Mouse (Mus musculus): ENCODE results near the gene Tmem150b. TPM values are rescaled to one million over a fixed set of nuclear protein-coding genes. Genes with fewer than 3 reads are reported as not detected.

Tmem150b gene
- polyA plus RNA-seq, 1 experiment from 2014 or later, result 2.2 TPM

DNA sequence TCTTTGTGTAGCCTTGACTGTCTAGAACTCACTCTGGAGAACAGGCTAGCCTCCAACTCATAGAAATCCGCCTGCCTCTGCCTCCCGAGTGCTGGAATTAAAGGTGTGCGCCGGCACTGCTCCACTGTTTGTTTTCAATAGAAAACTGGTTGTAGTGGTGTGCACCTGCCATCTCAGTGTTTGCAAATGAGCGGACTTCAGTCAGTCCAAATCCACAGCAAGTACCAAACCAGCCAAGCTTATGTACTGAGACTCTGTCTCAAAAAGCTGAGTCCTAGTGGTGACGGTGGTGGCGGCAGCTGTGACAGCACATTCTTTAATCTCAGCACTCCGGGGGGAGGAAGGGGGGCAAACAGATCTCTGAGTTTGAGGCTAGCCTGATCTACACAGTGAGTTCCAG lies 56.5 kb downstream of the Tmem150b start:
- Histone ChIP-seq H3K4me3 (ENCODE audit: low read depth, low read length) (no peak overlapping the region), H3K27me3 (ENCODE audit: control insufficient read depth, insufficient read depth, low read length) (no peaks in the 10 kb centered on the region), H3K4me1 (replicated peaks; ENCODE audit: control insufficient read depth, insufficient read depth) (no peaks in the 10 kb centered on the region), H3K36me3 (ENCODE audit: control insufficient read depth, insufficient read depth, low read length) (peaks cover 10% of the 10 kb centered on the region), H3K4me2 (replicated peaks; ENCODE audit: low read depth) (no peak overlapping the region), H3K9me3 (ENCODE audit: control insufficient read depth, low read length) (no peaks in the 10 kb centered on the region), H3K27ac (replicated peaks) (no peak overlapping the region), H3K9ac (ENCODE audit: low read length) (no peak overlapping the region)
- DNase-seq (ENCODE audit: low spot score) (no peak), ATAC-seq (ENCODE audit: low FRiP score, low TSS enrichment) (no peak)
- WGBS, result 93% methylated on average over 8 of the region's 8 CpGs
- no peak for TF ChIP-seq CTCF (IDR thresholded peaks at IDR 0.05; ENCODE audit: low read depth)
- no peak for TF ChIP-seq EP300 (optimal IDR thresholded peaks at IDR 0.05)

GRCm38 (mm10) chr7:4666871-4667270 lies 58.2 kb downstream of the Tmem150b start:
- DNase-seq (ENCODE audit: low spot score) (peak; percentile 9), ATAC-seq (ENCODE audit: low FRiP score, low TSS enrichment) (no peak)
- Histone ChIP-seq H3K36me3 (ENCODE audit: control insufficient read depth, insufficient read depth, low read length) (peaks cover 8% of the 10 kb centered on the region), H3K4me2 (replicated peaks; ENCODE audit: low read depth) (no peak overlapping the region), H3K9ac (ENCODE audit: low read length) (no peak overlapping the region), H3K4me3 (ENCODE audit: low read depth, low read length) (no peak overlapping the region), H3K27ac (replicated peaks) (no peak overlapping the region), H3K27me3 (ENCODE audit: control insufficient read depth, insufficient read depth, low read length) (no peaks in the 10 kb centered on the region), H3K4me1 (replicated peaks; ENCODE audit: control insufficient read depth, insufficient read depth) (no peaks in the 10 kb centered on the region), H3K9me3 (ENCODE audit: control insufficient read depth, low read length) (no peaks in the 10 kb centered on the region)
- 96% methylated on average over 5 of the region's 5 CpGs for WGBS
- TF ChIP-seq CTCF (IDR thresholded peaks at IDR 0.05; ENCODE audit: low read depth), result no peak
- TF ChIP-seq EP300 (optimal IDR thresholded peaks at IDR 0.05), result no peak

DNA sequence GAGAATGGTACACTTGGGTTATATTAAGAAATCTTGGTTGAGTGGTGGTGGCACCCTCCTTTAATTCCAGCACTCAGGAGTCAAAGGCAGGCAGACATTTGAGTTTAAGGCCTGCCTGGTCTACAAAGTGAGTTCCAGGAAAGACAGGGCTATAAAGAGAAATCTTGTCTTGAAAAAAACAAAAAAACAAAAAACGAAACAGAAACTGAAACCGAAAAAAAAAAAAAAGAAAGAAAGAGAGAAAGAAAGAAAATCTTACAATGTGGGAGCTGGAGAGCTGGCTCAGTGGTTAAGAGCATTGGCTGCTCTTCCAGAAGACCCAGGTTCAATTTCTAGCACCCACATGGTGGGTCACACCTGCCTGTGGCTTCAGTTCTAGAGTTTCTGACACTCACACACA lies 61.3 kb downstream of the Tmem150b start:
- H3K4me1 ChIP-seq (replicated peaks; ENCODE audit: control insufficient read depth, insufficient read depth), result no peaks in the 10 kb centered on the region
- H3K9me3 ChIP-seq (ENCODE audit: control insufficient read depth, low read length), result no peaks in the 10 kb centered on the region
- no peaks in the 10 kb centered on the region for H3K27me3 ChIP-seq (ENCODE audit: control insufficient read depth, insufficient read depth, low read length)
- no peak overlapping the region for H3K27ac ChIP-seq (replicated peaks)
- no peak for TF ChIP-seq EP300 (optimal IDR thresholded peaks at IDR 0.05)
- no peak for TF ChIP-seq CTCF (IDR thresholded peaks at IDR 0.05; ENCODE audit: low read depth)
- no peak for DNase-seq (ENCODE audit: low spot score)
- WGBS, result 88% methylated on average over 2 of the region's 2 CpGs
- H3K36me3 ChIP-seq (ENCODE audit: control insufficient read depth, insufficient read depth, low read length), result peaks cover 3% of the 10 kb centered on the region
- ATAC-seq (ENCODE audit: low FRiP score, low TSS enrichment), result no peak
- no peak overlapping the region for H3K4me3 ChIP-seq (ENCODE audit: low read depth, low read length)
- no peak overlapping the region for H3K4me2 ChIP-seq (replicated peaks; ENCODE audit: low read depth)
- H3K9ac ChIP-seq (ENCODE audit: low read length), result no peak overlapping the region

GRCm38 (mm10) chr7:4663179-4663578 lies 61.9 kb downstream of the Tmem150b start:
- TF ChIP-seq EP300 (optimal IDR thresholded peaks at IDR 0.05), result no peak
- no peak for TF ChIP-seq CTCF (IDR thresholded peaks at IDR 0.05; ENCODE audit: low read depth)
- Histone ChIP-seq H3K4me2 (replicated peaks; ENCODE audit: low read depth) (no peak overlapping the region), H3K27ac (replicated peaks) (no peak overlapping the region), H3K4me3 (ENCODE audit: low read depth, low read length) (no peak overlapping the region), H3K27me3 (ENCODE audit: control insufficient read depth, insufficient read depth, low read length) (no peaks in the 10 kb centered on the region), H3K4me1 (replicated peaks; ENCODE audit: control insufficient read depth, insufficient read depth) (no peaks in the 10 kb centered on the region), H3K9me3 (ENCODE audit: control insufficient read depth, low read length) (no peaks in the 10 kb centered on the region), H3K36me3 (ENCODE audit: control insufficient read depth, insufficient read depth, low read length) (peaks cover 3% of the 10 kb centered on the region; the same call in 1 of the 2 replicates), H3K9ac (ENCODE audit: low read length) (no peak overlapping the region)
- 69% methylated on average over 8 of the region's 8 CpGs for WGBS
- no peak for DNase-seq (ENCODE audit: low spot score)
- ATAC-seq (ENCODE audit: low FRiP score, low TSS enrichment), result no peak

DNA sequence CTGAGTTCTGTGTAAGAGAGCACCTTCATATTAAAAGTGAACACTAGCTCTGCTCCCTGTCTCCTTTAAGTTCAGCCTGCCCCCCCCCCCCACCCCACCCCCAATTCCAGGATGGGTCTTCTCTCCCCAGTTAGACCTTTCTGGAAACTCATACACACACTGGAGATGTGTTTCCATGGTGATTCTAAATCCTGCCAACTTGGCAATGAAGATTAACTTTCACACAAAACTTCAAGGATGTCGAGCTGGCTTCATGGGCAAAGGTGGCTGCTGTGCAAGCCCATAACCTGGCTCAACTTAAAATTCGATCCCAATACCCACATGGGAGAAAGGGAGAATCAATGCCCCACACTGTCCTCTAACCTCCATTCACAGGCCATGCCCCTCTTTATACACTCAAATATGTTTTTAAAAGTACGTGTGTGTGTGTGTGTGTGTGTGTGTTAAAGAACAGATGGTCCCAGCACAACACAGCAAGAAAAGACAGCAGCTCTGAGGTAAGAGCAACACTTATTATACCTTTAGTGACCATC lies 65.1 kb downstream of the Tmem150b start:
- Histone ChIP-seq H3K9me3 (ENCODE audit: control insufficient read depth, low read length) (no peaks in the 10 kb centered on the region), H3K27me3 (ENCODE audit: control insufficient read depth, insufficient read depth, low read length) (no peaks in the 10 kb centered on the region), H3K4me2 (replicated peaks; ENCODE audit: low read depth) (peak overlapping the region; percentile 83), H3K27ac (replicated peaks) (peak overlapping the region; percentile 98; the same call in 1 of the 2 replicates), H3K36me3 (ENCODE audit: control insufficient read depth, insufficient read depth, low read length) (peaks cover 3% of the 10 kb centered on the region; the same call in 1 of the 2 replicates), H3K4me1 (replicated peaks; ENCODE audit: control insufficient read depth, insufficient read depth) (0 out of 2 replicates have a peak, but pooled peaks cover 4% of the 10 kb centered on the region), H3K4me3 (ENCODE audit: low read depth, low read length) (peak overlapping the region; percentile 93; the same call in 1 of the 2 replicates), H3K9ac (ENCODE audit: low read length) (peak overlapping the region; percentile 96; the same call in 1 of the 2 replicates)
- 50% methylated on average over 3 of the region's 3 CpGs for WGBS
- no peak for ATAC-seq (ENCODE audit: low FRiP score, low TSS enrichment)
- no peak for DNase-seq (ENCODE audit: low spot score)
- no peak for TF ChIP-seq EP300 (optimal IDR thresholded peaks at IDR 0.05)
- TF ChIP-seq CTCF (IDR thresholded peaks at IDR 0.05; ENCODE audit: low read depth), result no peak

GRCm38 (mm10) chr7:4658912-4659551 lies 66.0 kb downstream of the Tmem150b start, which contains the start of gene Ppp6r1:
TSS of gene Ppp6r1 (minus strand) at chr7:4659019.
- 0 out of 2 replicates have a peak, but pooled peaks cover 5% of the 10 kb centered on the region for H3K4me1 ChIP-seq (replicated peaks; ENCODE audit: control insufficient read depth, insufficient read depth)
- DNase-seq (ENCODE audit: low spot score), result peak; percentile 97
- peak within 1 kb of the TSS; percentile 83 for H3K4me2 ChIP-seq (replicated peaks; ENCODE audit: low read depth)
- peak within 1 kb of the TSS; percentile 93 for H3K4me3 ChIP-seq (ENCODE audit: low read depth, low read length)
- H3K9ac ChIP-seq (ENCODE audit: low read length), result peak within 1 kb of the TSS; percentile 96
- no peaks in the 10 kb centered on the region; the same call in 1 of the 2 replicates for H3K36me3 ChIP-seq (ENCODE audit: control insufficient read depth, insufficient read depth, low read length)
- under 1% methylated on average over 51 of the region's 54 CpGs for WGBS
- peak; percentile 97 for ATAC-seq (ENCODE audit: low FRiP score, low TSS enrichment)
- H3K9me3 ChIP-seq (ENCODE audit: control insufficient read depth, low read length), result no peaks in the 10 kb centered on the region
- TF ChIP-seq CTCF (IDR thresholded peaks at IDR 0.05; ENCODE audit: low read depth) (peak; percentile 72), EP300 (optimal IDR thresholded peaks at IDR 0.05) (no peak)
- peak within 1 kb of the TSS; percentile 98 for H3K27ac ChIP-seq (replicated peaks)
- no peaks in the 10 kb centered on the region for H3K27me3 ChIP-seq (ENCODE audit: control insufficient read depth, insufficient read depth, low read length)
